Comparison of ENCODE assay signal across 16 mouse cellular contexts in genomic region chr14:36525591-36526037, GRCm38 (mm10).
DNase-seq lines count a peak whose midpoint lies in the region; ATAC-seq lines count a peak whose summit lies in the region.
"Had no signal": no experiment of that assay in that cellular context is flagged by ENCODE, and none has a peak within 500 bp of the region (broad histone marks: within the 10 kb centered on the region; RNA-seq: fewer than 3 reads in every experiment).

No protein-coding gene starts in this region.

- DNase-seq in midbrain, embryonic 14.5 days, result peak; percentile 6
- DNase-seq in midbrain, embryonic 10.5 days (ENCODE audit: low spot score), result no peak
- peak; percentile 6 to 15 for DNase-seq in frontal cortex, postnatal 14 days (ENCODE audit: low spot score in 2 of 2)
- peak; percentile 32 to 43 for DNase-seq in layer of hippocampus, postnatal 36 days
- peak; percentile 30 to 66 for DNase-seq in right cerebral cortex, postnatal 36 days (ENCODE audit: low spot score in 2 of 2)
- DNase-seq in adrenal gland, adult 2 months, result no peak
- DNase-seq in cerebellum, adult 18-20 months, result no peak
- DNase-seq: cerebellum, postnatal 25 days; heart, adult 18-20 months; kidney, postnatal 25 days; thymus, postnatal 36 days had no signal

- no peaks in the 10 kb centered on the region for H3K27me3 ChIP-seq in midbrain, embryonic 14.5 days (ENCODE audit: control insufficient read depth, insufficient read depth, low read length)
- H3K27me3 ChIP-seq in midbrain, embryonic 10.5 days (ENCODE audit: low read depth, poor library complexity, severe bottlenecking), result no peaks in the 10 kb centered on the region
- H3K27me3 ChIP-seq: embryonic facial prominence, embryonic 12.5 days; forebrain, embryonic 15.5 days; lung, embryonic 15.5 days; Patski had no signal

- H3K9ac ChIP-seq in midbrain, embryonic 14.5 days (replicated peaks; ENCODE audit: low read length), result no peak overlapping the region
- H3K9ac ChIP-seq: embryonic facial prominence, embryonic 12.5 days; forebrain, embryonic 15.5 days; lung, embryonic 15.5 days had no signal

- no peak overlapping the region for H3K4me2 ChIP-seq in midbrain, embryonic 14.5 days (ENCODE audit: low read length)
- H3K4me2 ChIP-seq: embryonic facial prominence, embryonic 12.5 days; forebrain, embryonic 15.5 days; lung, embryonic 15.5 days had no signal

- no peak overlapping the region for H3K4me3 ChIP-seq in midbrain, embryonic 14.5 days (replicated peaks; ENCODE audit: low read depth, low read length)
- H3K4me3 ChIP-seq in midbrain, embryonic 10.5 days, result no peak overlapping the region
- H3K4me3 ChIP-seq: embryonic facial prominence, embryonic 12.5 days; forebrain, embryonic 15.5 days; lung, embryonic 15.5 days had no signal

- no peak overlapping the region for H3K27ac ChIP-seq in midbrain, embryonic 14.5 days (replicated peaks; ENCODE audit: low read depth, low read length)
- no peak overlapping the region for H3K27ac ChIP-seq in midbrain, embryonic 10.5 days (replicated peaks)
- H3K27ac ChIP-seq: embryonic facial prominence, embryonic 12.5 days; forebrain, embryonic 15.5 days; lung, embryonic 15.5 days had no signal

- ATAC-seq in midbrain, embryonic 14.5 days (ENCODE audit: low FRiP score, low TSS enrichment), result no peak
- ATAC-seq: forebrain, embryonic 15.5 days; inflammation-experienced regulatory T-cells, adult 6 months; Patski had no signal

- H3K4me1 ChIP-seq in midbrain, embryonic 14.5 days (ENCODE audit: control insufficient read depth, insufficient read depth, low read length), result no peaks in the 10 kb centered on the region
- H3K4me1 ChIP-seq in midbrain, embryonic 10.5 days, result no peaks in the 10 kb centered on the region
- H3K4me1 ChIP-seq: embryonic facial prominence, embryonic 12.5 days; forebrain, embryonic 15.5 days; lung, embryonic 15.5 days had no signal

- H3K9me3 ChIP-seq in midbrain, embryonic 14.5 days (ENCODE audit: control insufficient read depth, low read length), result no peaks in the 10 kb centered on the region
- H3K9me3 ChIP-seq in midbrain, embryonic 10.5 days (replicated peaks), result no peaks in the 10 kb centered on the region
- H3K9me3 ChIP-seq: embryonic facial prominence, embryonic 12.5 days; forebrain, embryonic 15.5 days; lung, embryonic 15.5 days had no signal

- no peaks in the 10 kb centered on the region for H3K36me3 ChIP-seq in midbrain, embryonic 14.5 days (ENCODE audit: control insufficient read depth, insufficient read depth, low read length)
- H3K36me3 ChIP-seq in midbrain, embryonic 10.5 days, result no peaks in the 10 kb centered on the region
- H3K36me3 ChIP-seq: embryonic facial prominence, embryonic 12.5 days; forebrain, embryonic 15.5 days; lung, embryonic 15.5 days had no signal

Comparison
In these comparisons a context has a peak if more than half of its experiments do, and no peak if none do; other contexts are left out.
1. DNase-seq: peak in midbrain, embryonic 14.5 days (single experiment), frontal cortex, postnatal 14 days (2 of 2), layer of hippocampus, postnatal 36 days (2 of 2) and right cerebral cortex, postnatal 36 days (2 of 2); none in midbrain, embryonic 10.5 days (single experiment), adrenal gland, adult 2 months (single experiment) and cerebellum, adult 18-20 months (0 of 2).